Mouse (Mus musculus) CH12.LX (cell line): ENCODE measurements around the gene Ampd3. TPM values are rescaled to one million over a fixed set of nuclear protein-coding genes. Genes with fewer than 3 reads are reported as not detected.

Source experiments
- DNase-seq: peaks from one replicate; pipeline ENCODE4 v3.0.0-alpha.2; 2013; ENCODE audit errors: extremely low read depth
- H3K27ac ChIP-seq: 2 replicates; pipeline ENCODE4 v1.5.1; 2012; ENCODE audit warnings: low read depth, mild to moderate bottlenecking, control low read depth, moderate library complexity; ENCODE audit not compliant: insufficient read depth
- H3K27me3 ChIP-seq: replicated peaks from 2 replicates; pipeline ENCODE3; 2012; ENCODE audit warnings: inconsistent platforms
- H3K36me3 ChIP-seq, 2 experiments: replicated peaks in 1 of 2; 2 replicates each; pipeline versions ENCODE3 to v1.6.1; 2012; ENCODE audit warnings: inconsistent platforms in 1 of 2, low read length in 1 of 2, mild to moderate bottlenecking in 1 of 2, mixed read lengths in 1 of 2, moderate library complexity in 1 of 2; ENCODE audit not compliant: control insufficient read depth in 1 of 2, insufficient read depth in 1 of 2
- H3K4me1 ChIP-seq, 2 experiments: 2 replicates each; pipeline ENCODE4 v1.6.1; 2012; ENCODE audit warnings: inconsistent platforms in 1 of 2, moderate library complexity in 1 of 2; ENCODE audit not compliant: insufficient read depth in 2 of 2, control insufficient read depth in 1 of 2
- H3K4me2 ChIP-seq: 2 replicates; pipeline ENCODE4 v1.6.1; 2012; ENCODE audit warnings: low read depth, mild to moderate bottlenecking, control low read depth; ENCODE audit not compliant: poor library complexity, insufficient read depth, severe bottlenecking
- H3K4me3 ChIP-seq, 3 experiments: fragments of 150-350 bp in 1 of 3; sonication (generic) in 1 of 3; replicated peaks in 1 of 3; 2 replicates each; pipeline versions ENCODE3 to v1.5.1; 2011 to 2012; ENCODE audit warnings: low read depth in 2 of 3, low read length in 2 of 3, mild to moderate bottlenecking in 2 of 3, moderate library complexity in 2 of 3, control low read depth in 1 of 3, improper control_type of control experiment in 1 of 3, inconsistent platforms in 1 of 3, mixed read lengths in 1 of 3; ENCODE audit not compliant: poor library complexity in 1 of 3
- H3K79me2 ChIP-seq: replicated peaks from 2 replicates; pipeline ENCODE4 v1.6.1; 2012; ENCODE audit warnings: mild to moderate bottlenecking, moderate library complexity; ENCODE audit not compliant: control insufficient read depth, poor library complexity, insufficient read depth, severe bottlenecking; ENCODE audit errors: extremely low read depth
- H3K9ac ChIP-seq: 2 replicates; pipeline ENCODE4 v1.6.1; 2012; ENCODE audit warnings: low read depth, mild to moderate bottlenecking, control low read depth, moderate library complexity; ENCODE audit not compliant: insufficient read depth
- H3K9me3 ChIP-seq: replicated peaks from 2 replicates; pipeline ENCODE3; 2012; ENCODE audit warnings: low read length, inconsistent platforms, mixed read lengths
- BHLHE40 ChIP-seq: IDR thresholded peaks from 2 replicates; pipeline ENCODE4 v1.6.1; 2011; ENCODE audit warnings: mild to moderate bottlenecking, low read depth, low read length, improper control_type of control experiment
- CHD2 ChIP-seq: IDR thresholded peaks from 2 replicates; pipeline ENCODE4 v1.6.1; 2011; ENCODE audit warnings: low read length, improper control_type of control experiment
- CTCF ChIP-seq, 2 experiments: IDR thresholded peaks in 1 of 2; conservative IDR thresholded peaks in 1 of 2; 2 replicates each; pipeline ENCODE4 v1.5.1; 2011 to 2012; ENCODE audit warnings: low read depth in 2 of 2, low read length in 2 of 2, improper control_type of control experiment in 1 of 2, inconsistent platforms in 1 of 2, mild to moderate bottlenecking in 1 of 2, moderate library complexity in 1 of 2
- ETS1 ChIP-seq: conservative IDR thresholded peaks from 2 replicates; pipeline ENCODE4 v1.6.1; 2012; ENCODE audit warnings: low read depth, mild to moderate bottlenecking, inconsistent platforms, low read length, improper control_type of control experiment, moderate library complexity
- IRF4 ChIP-seq: IDR thresholded peaks from 2 replicates; pipeline ENCODE4 v1.6.1; 2014; ENCODE audit warnings: low read depth, mild to moderate bottlenecking, inconsistent platforms, low read length, improper control_type of control experiment
- JUN ChIP-seq: IDR thresholded peaks from 2 replicates; pipeline ENCODE4 v1.6.1; 2011; ENCODE audit warnings: low read depth, mild to moderate bottlenecking, low read length, improper control_type of control experiment, moderate library complexity; ENCODE audit not compliant: insufficient read depth
- KAT2A ChIP-seq: IDR thresholded peaks from 2 replicates; pipeline ENCODE4 v1.6.1; 2012; ENCODE audit warnings: low read length, improper control_type of control experiment, inconsistent platforms; ENCODE audit not compliant: insufficient replicate concordance
- MAFK ChIP-seq: IDR thresholded peaks from 2 replicates; pipeline ENCODE4 v1.6.1; 2011; ENCODE audit warnings: low read length, improper control_type of control experiment; ENCODE audit not compliant: insufficient replicate concordance
- MAZ ChIP-seq: IDR thresholded peaks from 2 replicates; pipeline ENCODE4 v1.6.1; 2012; ENCODE audit warnings: low read depth, mild to moderate bottlenecking, inconsistent platforms, low read length, improper control_type of control experiment, moderate library complexity
- NELFE ChIP-seq: IDR thresholded peaks from 2 replicates; pipeline ENCODE4 v1.6.1; 2011; ENCODE audit warnings: low read depth, low read length, improper control_type of control experiment
- NRF1 ChIP-seq: IDR thresholded peaks from 2 replicates; pipeline ENCODE4 v1.6.1; 2014; ENCODE audit warnings: low read depth, mild to moderate bottlenecking, inconsistent platforms, low read length, improper control_type of control experiment, moderate library complexity
- PAX5 ChIP-seq: IDR thresholded peaks from 2 replicates; pipeline ENCODE4 v1.6.1; 2012; ENCODE audit warnings: low read length, inconsistent platforms, mixed read lengths
- SIN3A ChIP-seq: IDR thresholded peaks from 2 replicates; pipeline ENCODE4 v1.6.1; 2012; ENCODE audit warnings: low read length, improper control_type of control experiment, inconsistent platforms
- TCF12 ChIP-seq: IDR thresholded peaks from 2 replicates; pipeline ENCODE4 v1.6.1; 2014; ENCODE audit warnings: low read depth, mild to moderate bottlenecking, inconsistent platforms, low read length, improper control_type of control experiment
- USF2 ChIP-seq: conservative IDR thresholded peaks from 2 replicates; pipeline ENCODE4 v1.6.1; 2011; ENCODE audit warnings: low read depth, low read length, improper control_type of control experiment
- ZC3H11A ChIP-seq: IDR thresholded peaks from 2 replicates; pipeline ENCODE4 v1.6.1; 2012; ENCODE audit warnings: low read depth, mild to moderate bottlenecking, inconsistent platforms, low read length, improper control_type of control experiment
- ZMIZ1 ChIP-seq: IDR thresholded peaks from 2 replicates; pipeline ENCODE4 v1.6.1; 2012; ENCODE audit warnings: low read depth, mild to moderate bottlenecking, inconsistent platforms, low read length, improper control_type of control experiment
- dilution Hi-C: fragments of 300-500 bp; cut with MboI; formaldehyde crosslinking; loops from 2 replicates; pipeline ENCODE4 v1.14.3; 2020; ENCODE audit warnings: low sequenced_read_pairs; ENCODE audit not compliant: extremely low pct_unique_long_range_greater_than_20kb, extremely low pct_ligation_motif_present
- in situ Hi-C: fragments of 300-500 bp; cut with MboI; formaldehyde crosslinking; loops from 3 replicates; pipeline ENCODE4 v1.14.3; 2019; ENCODE audit warnings: low sequenced_read_pairs, low pct_ligation_motif_present, low pct_unique_long_range_greater_than_20kb, mixed read lengths
- polyA plus RNA-seq: library from polyadenylated mRNA; unstranded; fragments of >175 nt; gene quantifications from 2 replicates; pipeline ENCODE4 v1.2.1, GENCODE M21; 2012; ENCODE audit warnings: low read depth; ENCODE audit not compliant: insufficient read length
- total RNA-seq, 2 experiments: library from RNA; depleted of rRNA; stranded (reverse); fragments of 300-350 nt in 1 of 2; fragments of >200 nt in 1 of 2; gene quantifications; 2 replicates each; pipeline ENCODE4 v1.2.3; 2012 to 2014

The Ampd3 gene
- total and polyA plus RNA-seq, 3 experiments: 0.08 to 0.84 (median 0.30) TPM

GRCm38 (mm10) chr7:110823593-110823992 is 55.6 kb downstream of the Ampd3 start:
- no peaks in the 10 kb centered on the region for H3K27me3 ChIP-seq
- H3K4me1 ChIP-seq: peaks cover 5% of the 10 kb centered on the region in 2 experiments; a peak in 2 of 4 replicates
- H3K79me2 ChIP-seq: no peaks in the 10 kb centered on the region
- H3K4me3 ChIP-seq: no peak overlapping the region
- no peak overlapping the region for H3K4me2 ChIP-seq
- H3K27ac ChIP-seq: no peak overlapping the region
- in situ Hi-C loops: no loop called here
- no peak overlapping the region for H3K9ac ChIP-seq
- TF ChIP-seq CHD2: no peak
- TF ChIP-seq BHLHE40: no peak
- TF ChIP-seq SIN3A: no peak
- TF ChIP-seq NRF1: no peak
- no peak for TF ChIP-seq IRF4
- no peak for TF ChIP-seq KAT2A
- TF ChIP-seq MAZ: no peak
- TF ChIP-seq MAFK: no peak
- TF ChIP-seq CTCF (conservative IDR thresholded peaks at IDR 0.05 in 1 of 2, IDR thresholded peaks at IDR 0.05 in 1 of 2; ENCODE audit: low read depth in 2 of 2, low read length in 2 of 2): no peak
- no peak for TF ChIP-seq TCF12
- no peak for TF ChIP-seq JUN
- TF ChIP-seq NELFE: no peak
- no peak for TF ChIP-seq USF2
- H3K9me3 ChIP-seq: no peaks in the 10 kb centered on the region
- dilution Hi-C loops: no loop called here
- DNase-seq: no peak
- peaks cover 22 to 73% of the 10 kb centered on the region in 2 experiments for H3K36me3 ChIP-seq

GRCm38 (mm10) chr7:110823995-110824953 is 56.3 kb downstream of the Ampd3 start:
- Histone ChIP-seq H3K4me2 (no peak overlapping the region), H3K79me2 (no peaks in the 10 kb centered on the region), H3K4me3 (no peak overlapping the region), H3K36me3 (peaks cover 29 to 77% of the 10 kb centered on the region in 2 experiments), H3K9me3 (no peaks in the 10 kb centered on the region), H3K27me3 (no peaks in the 10 kb centered on the region), H3K4me1 (peaks cover 5% of the 10 kb centered on the region in 2 experiments; a peak in 2 of 4 replicates), H3K27ac (no peak overlapping the region), H3K9ac (no peak overlapping the region)
- peak; percentile 12 for DNase-seq
- dilution Hi-C loops: no loop called here
- TF ChIP-seq ETS1 (peak; percentile 62), ZMIZ1 (no peak), ZC3H11A (no peak), PAX5 (no peak)
- in situ Hi-C loops: no loop called here
